Mouse (Mus musculus) retina, postnatal 7 days (tissue): ENCODE results near the gene Pym1.
"Not testable (repeated sequence)": the region's sequence is repeated elsewhere in the genome, so short reads cannot be mapped to it uniquely, and the experiment has no call there.

Experiments used
- DNase-seq: peaks from one replicate; pipeline ENCODE4 v3.0.0-alpha.2; 2012; ENCODE audit warnings: low read depth, low spot score

Pym1 gene

GRCm38 (mm10) chr10:128747646-128748251 lies at the start of gene Pym1:
Gene Pym1, plus strand, starts transcription at chr10:128747889.
- DNase-seq = no peak

GRCm38 (mm10) chr10:128699006-128699405 lies 48.7 kb upstream of the Pym1 start:
- no peak for DNase-seq

GRCm38 (mm10) chr10:128699611-128700010 lies 48.1 kb upstream of the Pym1 start:
- no peak for DNase-seq

GRCm38 (mm10) chr10:128700712-128701111 lies 47.0 kb upstream of the Pym1 start:
- no peak for DNase-seq

- no peak for DNase-seq
These were observed 45.2 kb upstream of the Pym1 start for GRCm38 (mm10) chr10:128702328-128703007.

- DNase-seq = no peak
These were observed 43.8 kb upstream of the Pym1 start, which contains the start of gene Pmel for GRCm38 (mm10) chr10:128703895-128704294. Gene Pmel, plus strand, starts transcription at chr10:128704195.

GRCm38 (mm10) chr10:128704491-128705316 lies 43.0 kb upstream of the Pym1 start, which contains the start of gene Cdk2:
Gene Cdk2, minus strand, starts transcription at chr10:128705031.
- peak; percentile 75 for DNase-seq

- no peak for DNase-seq
These were observed 42.4 kb upstream of the Pym1 start for GRCm38 (mm10) chr10:128705317-128705693.

GRCm38 (mm10) chr10:128711318-128711717 lies 36.4 kb upstream of the Pym1 start:
- not testable (repeated sequence) for DNase-seq

- DNase-seq = no peak
These were observed 31.8 kb upstream of the Pym1 start for GRCm38 (mm10) chr10:128715559-128716537.

- not testable (repeated sequence) for DNase-seq
These were observed 22.2 kb upstream of the Pym1 start for GRCm38 (mm10) chr10:128725466-128725865.

- DNase-seq = no peak
These were observed 19.6 kb upstream of the Pym1 start for GRCm38 (mm10) chr10:128728059-128728458.

GRCm38 (mm10) chr10:128731002-128731433 lies 16.7 kb upstream of the Pym1 start:
- peak; percentile 40 for DNase-seq

GRCm38 (mm10) chr10:128731992-128732391 lies 15.7 kb upstream of the Pym1 start:
- no peak for DNase-seq

- DNase-seq = no peak
These were observed 10.3 kb upstream of the Pym1 start for GRCm38 (mm10) chr10:128737435-128737834.

- no peak for DNase-seq
These were observed 7.4 kb upstream of the Pym1 start for GRCm38 (mm10) chr10:128740296-128740695.

- no peak for DNase-seq
These were observed 5.1 kb upstream of the Pym1 start for GRCm38 (mm10) chr10:128742616-128743015.

- no peak for DNase-seq
These were observed 4.5 kb upstream of the Pym1 start for GRCm38 (mm10) chr10:128743235-128743634.

GRCm38 (mm10) chr10:128743791-128744191 lies 3.9 kb upstream of the Pym1 start:
- DNase-seq = no peak

GRCm38 (mm10) chr10:128744211-128744610 lies 3.5 kb upstream of the Pym1 start:
- no peak for DNase-seq
